Mouse (Mus musculus) CH12.LX (cell line): Measurements from ENCODE around the gene Elovl6.

Experiments used
- BHLHE40 ChIP-seq: IDR thresholded peaks from 2 replicates; pipeline ENCODE4 v1.6.1; 2011; ENCODE audit warnings: mild to moderate bottlenecking, low read depth, low read length, improper control_type of control experiment
- CTCF ChIP-seq, 2 experiments: IDR thresholded peaks in 1 of 2; conservative IDR thresholded peaks in 1 of 2; 2 replicates each; pipeline ENCODE4 v1.5.1; 2011 to 2012; ENCODE audit warnings: low read depth in 2 of 2, low read length in 2 of 2, improper control_type of control experiment in 1 of 2, inconsistent platforms in 1 of 2, mild to moderate bottlenecking in 1 of 2, moderate library complexity in 1 of 2
- E2F4 ChIP-seq: IDR thresholded peaks from 2 replicates; pipeline ENCODE4 v1.6.1; 2011; ENCODE audit warnings: low read depth, low read length, improper control_type of control experiment; ENCODE audit not compliant: insufficient replicate concordance
- ELF1 ChIP-seq: IDR thresholded peaks from 2 replicates; pipeline ENCODE4 v1.6.1; 2014; ENCODE audit warnings: low read depth, mild to moderate bottlenecking, inconsistent platforms, low read length, improper control_type of control experiment
- ETS1 ChIP-seq: conservative IDR thresholded peaks from 2 replicates; pipeline ENCODE4 v1.6.1; 2012; ENCODE audit warnings: low read depth, mild to moderate bottlenecking, inconsistent platforms, low read length, improper control_type of control experiment, moderate library complexity
- MAX ChIP-seq: IDR thresholded peaks from 2 replicates; pipeline ENCODE4 v1.6.1; 2011; ENCODE audit warnings: low read length, improper control_type of control experiment
- MAZ ChIP-seq: IDR thresholded peaks from 2 replicates; pipeline ENCODE4 v1.6.1; 2012; ENCODE audit warnings: low read depth, mild to moderate bottlenecking, inconsistent platforms, low read length, improper control_type of control experiment, moderate library complexity
- POLR2A ChIP-seq: IDR thresholded peaks from 2 replicates; pipeline ENCODE4 v1.6.1; 2011; ENCODE audit warnings: low read depth, mild to moderate bottlenecking, improper control_type of control experiment, low read length
- RCOR1 ChIP-seq: conservative IDR thresholded peaks from 2 replicates; pipeline ENCODE4 v1.6.1; 2012; ENCODE audit warnings: low read depth, mild to moderate bottlenecking, inconsistent platforms, low read length, improper control_type of control experiment
- UBTF ChIP-seq: IDR thresholded peaks from 2 replicates; pipeline ENCODE4 v1.6.1; 2012; ENCODE audit warnings: low read depth, mild to moderate bottlenecking, inconsistent platforms, low read length, improper control_type of control experiment, moderate library complexity
- USF2 ChIP-seq: conservative IDR thresholded peaks from 2 replicates; pipeline ENCODE4 v1.6.1; 2011; ENCODE audit warnings: low read depth, low read length, improper control_type of control experiment
- ZMIZ1 ChIP-seq: IDR thresholded peaks from 2 replicates; pipeline ENCODE4 v1.6.1; 2012; ENCODE audit warnings: low read depth, mild to moderate bottlenecking, inconsistent platforms, low read length, improper control_type of control experiment

DNA sequence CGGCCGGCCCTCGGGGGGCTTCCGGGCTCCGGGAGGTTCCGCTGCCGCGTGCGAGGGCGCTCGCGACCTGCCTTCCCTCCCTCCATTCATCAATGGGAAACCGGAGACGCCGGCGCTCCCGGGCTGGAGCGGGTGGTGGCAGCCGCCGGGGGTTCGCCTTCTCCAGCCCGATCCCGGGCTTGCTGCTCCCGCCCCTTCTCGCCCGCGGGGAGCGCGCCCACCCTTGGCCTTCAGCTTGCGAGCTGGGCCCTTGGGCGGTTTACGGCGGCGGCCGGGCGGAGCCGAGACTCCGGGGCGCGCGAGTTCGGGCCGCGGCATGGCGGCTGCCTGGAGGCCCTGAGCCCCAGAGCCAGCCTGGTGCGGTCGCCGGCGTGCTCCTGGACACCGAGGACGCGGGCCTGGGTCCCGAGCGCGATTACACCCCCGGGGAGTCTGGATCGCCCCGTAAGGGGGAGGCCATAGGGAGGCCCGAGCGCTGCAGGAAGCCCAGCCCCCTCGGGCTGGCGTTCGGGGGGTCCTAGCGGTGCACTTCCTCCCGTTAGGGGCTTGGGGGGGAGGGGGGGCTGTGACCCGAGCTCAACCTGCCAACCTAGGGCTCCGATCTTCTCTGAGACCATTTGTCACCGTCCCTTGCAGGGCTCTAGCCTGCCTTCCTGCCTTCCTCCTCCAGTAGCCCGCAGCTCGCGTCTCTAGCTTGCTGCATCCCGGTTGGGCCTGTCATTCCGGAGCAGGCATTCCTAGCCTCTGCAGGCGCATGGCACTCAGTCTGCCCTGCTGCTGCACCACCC lies 1.8 kb downstream of the Elovl6 start:
- TF ChIP-seq CTCF (conservative IDR thresholded peaks at IDR 0.05 in 1 of 2, IDR thresholded peaks at IDR 0.05 in 1 of 2; ENCODE audit: low read depth in 2 of 2, low read length in 2 of 2) = peak in 1 of 2 experiments; percentile 14; a peak in 1 of 4 replicates
- TF ChIP-seq MAZ = no peak
- no peak for TF ChIP-seq RCOR1
- TF ChIP-seq ELF1 = no peak
- no peak for TF ChIP-seq ETS1
- no peak for TF ChIP-seq BHLHE40
- TF ChIP-seq USF2 = no peak
- TF ChIP-seq MAX = no peak
- no peak for TF ChIP-seq ZMIZ1
- TF ChIP-seq POLR2A = peak; percentile 52; the same call in 1 of the 2 replicates
- no peak for TF ChIP-seq E2F4
- peak; percentile 82 for TF ChIP-seq UBTF
